Mouse (Mus musculus): ENCODE measurements around the gene Trnt1. TPM values are rescaled to one million over a fixed set of nuclear protein-coding genes. Genes with fewer than 3 reads are reported as not detected.
A peak's percentile ranks its signal among the peaks of the same experiment; 100 is the strongest.

The Trnt1 gene
- polyA plus RNA-seq, 1 experiment, result 28.2 TPM

GRCm38 (mm10) chr6:106792486-106792885 lies 23.6 kb downstream of the Trnt1 start:
- TF ChIP-seq CTCF (IDR thresholded peaks at IDR 0.05; ENCODE audit: borderline replicate concordance, extremely low read depth, insufficient read depth, insufficient read length), result no peak
- no peak for TF ChIP-seq POLR2A (IDR thresholded peaks at IDR 0.05; ENCODE audit: borderline replicate concordance, extremely low read depth, insufficient read depth, insufficient read length, poor library complexity, severe bottlenecking)
- no peak for DNase-seq (ENCODE audit: low read depth)

GRCm38 (mm10) chr6:106793088-106793487 lies 24.2 kb downstream of the Trnt1 start:
- no peak for TF ChIP-seq POLR2A (IDR thresholded peaks at IDR 0.05; ENCODE audit: borderline replicate concordance, extremely low read depth, insufficient read depth, insufficient read length, poor library complexity, severe bottlenecking)
- TF ChIP-seq CTCF (IDR thresholded peaks at IDR 0.05; ENCODE audit: borderline replicate concordance, extremely low read depth, insufficient read depth, insufficient read length), result no peak
- no peak for DNase-seq (ENCODE audit: low read depth)

DNA sequence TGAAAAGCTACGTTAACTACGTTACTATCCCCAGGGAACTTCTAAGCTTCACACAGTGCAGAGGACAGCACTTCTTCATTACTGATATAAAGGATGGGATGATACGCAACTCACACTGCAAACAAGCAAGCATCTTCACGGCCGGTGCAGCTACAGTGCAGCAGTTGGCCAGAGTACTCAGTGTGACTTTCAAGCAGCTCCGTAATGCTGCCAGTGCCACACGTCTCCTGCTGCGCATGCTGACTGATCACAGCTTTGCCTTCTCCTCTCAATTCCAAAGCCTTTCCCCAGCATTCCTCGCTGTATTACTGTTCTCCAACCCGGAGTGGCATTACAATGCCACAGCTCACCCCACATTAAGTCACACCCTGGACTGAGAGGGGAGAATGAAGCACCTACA lies 24.7 kb downstream of the Trnt1 start:
- DNase-seq (ENCODE audit: low read depth), result no peak
- TF ChIP-seq CTCF (IDR thresholded peaks at IDR 0.05; ENCODE audit: borderline replicate concordance, extremely low read depth, insufficient read depth, insufficient read length), result no peak
- no peak for TF ChIP-seq POLR2A (IDR thresholded peaks at IDR 0.05; ENCODE audit: borderline replicate concordance, extremely low read depth, insufficient read depth, insufficient read length, poor library complexity, severe bottlenecking)

GRCm38 (mm10) chr6:106794094-106794814 lies 25.3 kb downstream of the Trnt1 start:
- DNase-seq (ENCODE audit: low read depth), result no peak
- TF ChIP-seq CTCF (IDR thresholded peaks at IDR 0.05; ENCODE audit: borderline replicate concordance, extremely low read depth, insufficient read depth, insufficient read length), result no peak
- no peak for TF ChIP-seq POLR2A (IDR thresholded peaks at IDR 0.05; ENCODE audit: borderline replicate concordance, extremely low read depth, insufficient read depth, insufficient read length, poor library complexity, severe bottlenecking)

DNA sequence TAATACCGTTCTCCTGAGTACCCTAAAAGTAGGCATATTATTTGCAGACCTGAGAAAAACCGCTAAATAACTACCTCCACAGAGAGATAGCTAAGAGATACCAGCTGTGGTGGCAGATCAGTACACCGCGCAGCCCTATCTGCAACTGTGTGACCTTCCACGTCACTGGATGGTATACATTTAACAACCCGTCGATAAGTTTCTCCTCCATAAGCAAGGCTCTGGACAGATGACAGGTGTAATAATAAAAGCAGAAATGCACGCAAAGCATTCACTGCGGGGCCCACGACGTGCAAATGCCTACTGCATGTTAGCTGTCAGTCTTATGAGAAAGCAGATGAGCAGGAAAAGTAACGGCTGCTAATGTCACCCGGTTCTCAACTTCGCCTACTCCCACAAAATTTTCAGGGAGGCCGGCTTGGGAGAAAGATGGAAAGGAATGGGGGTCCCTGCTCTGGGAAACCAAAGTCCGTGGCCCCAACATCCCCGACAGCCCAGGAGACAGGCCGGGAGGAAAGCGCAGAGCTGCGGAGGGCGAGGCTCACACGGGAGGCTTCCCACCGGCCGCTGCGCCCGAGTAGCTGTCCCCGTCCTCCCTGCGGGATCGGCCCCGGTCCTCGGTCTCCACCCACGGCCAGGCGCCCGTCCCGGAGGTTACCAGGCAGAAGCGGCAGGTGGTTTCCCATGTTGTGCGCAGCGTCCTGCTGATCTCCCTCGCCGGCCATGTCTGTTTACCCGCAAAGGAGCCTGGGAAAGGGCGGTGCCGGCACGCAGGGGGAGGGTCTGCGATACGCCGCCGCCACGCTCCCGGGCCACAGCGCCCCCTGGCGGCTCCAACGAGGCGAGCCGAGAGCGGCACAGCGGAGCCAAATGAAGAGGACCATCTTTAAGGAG lies 30.7 kb downstream of the Trnt1 start, which contains the start of gene Crbn:
TSS of gene Crbn (minus strand) at position 745 of the 894 bp plus-strand sequence.
- peak; percentile 21; the same call in 1 of the 2 replicates for TF ChIP-seq POLR2A (IDR thresholded peaks at IDR 0.05; ENCODE audit: borderline replicate concordance, extremely low read depth, insufficient read depth, insufficient read length, poor library complexity, severe bottlenecking)
- TF ChIP-seq CTCF (IDR thresholded peaks at IDR 0.05; ENCODE audit: borderline replicate concordance, extremely low read depth, insufficient read depth, insufficient read length), result peak; percentile 98
- DNase-seq (ENCODE audit: low read depth), result peak; percentile 96

DNA sequence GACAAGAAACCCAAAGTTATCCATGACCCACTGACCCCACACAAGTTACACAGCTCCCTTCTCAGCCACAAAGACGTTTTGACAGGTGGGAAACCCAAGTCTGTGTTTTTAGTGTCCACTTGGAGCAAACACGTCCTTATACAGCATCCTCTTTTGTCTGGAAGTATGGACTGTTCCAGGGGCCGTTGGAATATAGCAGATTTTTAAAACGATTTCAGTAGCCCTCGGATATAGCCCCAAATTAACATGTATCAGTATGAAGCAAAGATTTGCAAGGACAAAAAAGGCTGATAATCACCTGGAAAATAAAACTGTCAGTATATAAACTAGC lies 31.3 kb downstream of the Trnt1 start:
- DNase-seq (ENCODE audit: low read depth), result no peak
- no peak for TF ChIP-seq CTCF (IDR thresholded peaks at IDR 0.05; ENCODE audit: borderline replicate concordance, extremely low read depth, insufficient read depth, insufficient read length)
- no peak for TF ChIP-seq POLR2A (IDR thresholded peaks at IDR 0.05; ENCODE audit: borderline replicate concordance, extremely low read depth, insufficient read depth, insufficient read length, poor library complexity, severe bottlenecking)

GRCm38 (mm10) chr6:106804904-106805303 lies 36.0 kb downstream of the Trnt1 start:
- DNase-seq (ENCODE audit: low read depth), result peak; percentile 71
- TF ChIP-seq POLR2A (IDR thresholded peaks at IDR 0.05; ENCODE audit: borderline replicate concordance, extremely low read depth, insufficient read depth, insufficient read length, poor library complexity, severe bottlenecking), result no peak
- TF ChIP-seq CTCF (IDR thresholded peaks at IDR 0.05; ENCODE audit: borderline replicate concordance, extremely low read depth, insufficient read depth, insufficient read length), result peak; percentile 17; the same call in 1 of the 2 replicates

GRCm38 (mm10) chr6:106809161-106809560 lies 40.2 kb downstream of the Trnt1 start:
- no peak for DNase-seq (ENCODE audit: low read depth)
- TF ChIP-seq POLR2A (IDR thresholded peaks at IDR 0.05; ENCODE audit: borderline replicate concordance, extremely low read depth, insufficient read depth, insufficient read length, poor library complexity, severe bottlenecking), result no peak
- no peak for TF ChIP-seq CTCF (IDR thresholded peaks at IDR 0.05; ENCODE audit: borderline replicate concordance, extremely low read depth, insufficient read depth, insufficient read length)

DNA sequence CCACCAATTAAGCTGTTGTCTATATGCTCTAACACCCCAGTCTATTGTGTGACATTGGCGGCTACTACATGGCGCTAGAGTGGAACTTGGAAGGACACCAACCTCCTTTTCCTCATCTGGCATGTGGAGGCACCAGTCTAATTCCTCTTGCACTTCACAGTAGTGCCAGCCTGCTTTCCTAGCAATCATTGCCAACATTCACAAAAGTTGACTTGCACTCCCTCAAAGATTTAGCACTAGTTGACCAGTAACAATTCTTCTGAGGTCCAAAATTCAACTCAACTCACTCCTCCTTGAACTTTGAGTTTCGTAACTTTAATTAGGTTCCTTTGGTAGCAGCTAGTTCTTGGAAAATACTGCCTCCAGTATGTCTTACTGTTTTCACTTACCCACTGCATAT lies 41.8 kb downstream of the Trnt1 start:
- DNase-seq (ENCODE audit: low read depth), result peak; percentile 6
- TF ChIP-seq POLR2A (IDR thresholded peaks at IDR 0.05; ENCODE audit: borderline replicate concordance, extremely low read depth, insufficient read depth, insufficient read length, poor library complexity, severe bottlenecking) (no peak), CTCF (IDR thresholded peaks at IDR 0.05; ENCODE audit: borderline replicate concordance, extremely low read depth, insufficient read depth, insufficient read length) (no peak)

- DNase-seq (ENCODE audit: low read depth), result no peak
- no peak for TF ChIP-seq CTCF (IDR thresholded peaks at IDR 0.05; ENCODE audit: borderline replicate concordance, extremely low read depth, insufficient read depth, insufficient read length)
- TF ChIP-seq POLR2A (IDR thresholded peaks at IDR 0.05; ENCODE audit: borderline replicate concordance, extremely low read depth, insufficient read depth, insufficient read length, poor library complexity, severe bottlenecking), result no peak
Observed at GRCm38 (mm10) chr6:106819246-106819645, 50.3 kb downstream of the Trnt1 start.

- TF ChIP-seq POLR2A (IDR thresholded peaks at IDR 0.05; ENCODE audit: borderline replicate concordance, extremely low read depth, insufficient read depth, insufficient read length, poor library complexity, severe bottlenecking) (no peak), CTCF (IDR thresholded peaks at IDR 0.05; ENCODE audit: borderline replicate concordance, extremely low read depth, insufficient read depth, insufficient read length) (no peak)
- no peak for DNase-seq (ENCODE audit: low read depth)
Observed at GRCm38 (mm10) chr6:106819906-106820305, 51.0 kb downstream of the Trnt1 start.
